Mouse (Mus musculus): Measurements from ENCODE around the gene Crim1. TPM values are rescaled to one million over a fixed set of nuclear protein-coding genes. Genes with fewer than 3 reads are reported as not detected.

The Crim1 gene
- polyA plus RNA-seq, 1 experiment, result 7.1 TPM

GRCm38 (mm10) chr17:78351676-78352499, 151.8 kb downstream of the Crim1 start:
- no peaks in the 10 kb centered on the region for H3K27me3 ChIP-seq (ENCODE audit: control insufficient read depth, insufficient read depth, insufficient read length)
- H3K36me3 ChIP-seq (ENCODE audit: control insufficient read depth, insufficient read depth), result peaks cover 12% of the 10 kb centered on the region
- TF ChIP-seq USF1 (IDR thresholded peaks at IDR 0.05; ENCODE audit: low read depth) (no peak), MAX (IDR thresholded peaks at IDR 0.05) (no peak), FOSL1 (IDR thresholded peaks at IDR 0.05; ENCODE audit: insufficient read depth, low read length, poor library complexity, severe bottlenecking) (no peak), CEBPB (IDR thresholded peaks at IDR 0.05; ENCODE audit: low read depth) (no peak), MYOD1 (IDR thresholded peaks at IDR 0.05; ENCODE audit: control insufficient read depth, insufficient read length, low read depth) (no peak), MYOG (IDR thresholded peaks at IDR 0.05; ENCODE audit: control insufficient read depth, extremely low read depth, insufficient read length) (no peak), CTCF (IDR thresholded peaks at IDR 0.05; ENCODE audit: control insufficient read depth, insufficient read depth, insufficient read length) (no peak)
- H3ac ChIP-seq (ENCODE audit: control insufficient read depth, insufficient read length, low read depth), result no peak overlapping the region
- no peak overlapping the region for H3K4me3 ChIP-seq (ENCODE audit: insufficient read depth, poor library complexity, severe bottlenecking)
- H3K79me3 ChIP-seq (ENCODE audit: low read depth), result no peaks in the 10 kb centered on the region
- H3K79me2 ChIP-seq (ENCODE audit: control insufficient read depth, insufficient read depth), result no peaks in the 10 kb centered on the region

DNA sequence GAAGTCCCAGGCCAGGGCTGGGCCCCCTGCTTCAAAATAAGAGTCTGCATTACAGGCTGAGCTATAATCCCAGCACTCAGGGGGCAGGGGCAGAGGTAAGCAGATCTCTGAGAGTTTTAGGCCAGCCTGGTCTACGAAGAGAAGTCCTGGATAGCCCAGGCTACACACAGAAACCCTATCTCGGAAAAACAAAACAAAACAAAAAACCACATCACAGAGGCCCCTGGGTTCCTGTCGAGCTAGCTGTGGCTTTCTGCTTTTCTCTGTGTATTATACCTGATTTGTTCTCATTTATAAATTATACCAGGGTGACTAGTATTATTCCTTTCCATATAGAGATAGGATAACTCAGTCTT, 152.4 kb downstream of the Crim1 start:
- H3K79me3 ChIP-seq (ENCODE audit: low read depth), result no peaks in the 10 kb centered on the region
- peaks cover 12% of the 10 kb centered on the region for H3K36me3 ChIP-seq (ENCODE audit: control insufficient read depth, insufficient read depth)
- H3K27me3 ChIP-seq (ENCODE audit: control insufficient read depth, insufficient read depth, insufficient read length), result no peaks in the 10 kb centered on the region
- H3ac ChIP-seq (ENCODE audit: control insufficient read depth, insufficient read length, low read depth), result no peak overlapping the region
- no peak overlapping the region for H3K4me3 ChIP-seq (ENCODE audit: insufficient read depth, poor library complexity, severe bottlenecking)
- no peaks in the 10 kb centered on the region for H3K79me2 ChIP-seq (ENCODE audit: control insufficient read depth, insufficient read depth)
- TF ChIP-seq MYOD1 (IDR thresholded peaks at IDR 0.05; ENCODE audit: control insufficient read depth, insufficient read length, low read depth), result no peak
- no peak for TF ChIP-seq MYOG (IDR thresholded peaks at IDR 0.05; ENCODE audit: control insufficient read depth, extremely low read depth, insufficient read length)
- TF ChIP-seq CTCF (IDR thresholded peaks at IDR 0.05; ENCODE audit: control insufficient read depth, insufficient read depth, insufficient read length), result no peak
- no peak for TF ChIP-seq USF1 (IDR thresholded peaks at IDR 0.05; ENCODE audit: low read depth)
- TF ChIP-seq FOSL1 (IDR thresholded peaks at IDR 0.05; ENCODE audit: insufficient read depth, low read length, poor library complexity, severe bottlenecking), result no peak
- no peak for TF ChIP-seq CEBPB (IDR thresholded peaks at IDR 0.05; ENCODE audit: low read depth)
- TF ChIP-seq MAX (IDR thresholded peaks at IDR 0.05), result no peak

DNA sequence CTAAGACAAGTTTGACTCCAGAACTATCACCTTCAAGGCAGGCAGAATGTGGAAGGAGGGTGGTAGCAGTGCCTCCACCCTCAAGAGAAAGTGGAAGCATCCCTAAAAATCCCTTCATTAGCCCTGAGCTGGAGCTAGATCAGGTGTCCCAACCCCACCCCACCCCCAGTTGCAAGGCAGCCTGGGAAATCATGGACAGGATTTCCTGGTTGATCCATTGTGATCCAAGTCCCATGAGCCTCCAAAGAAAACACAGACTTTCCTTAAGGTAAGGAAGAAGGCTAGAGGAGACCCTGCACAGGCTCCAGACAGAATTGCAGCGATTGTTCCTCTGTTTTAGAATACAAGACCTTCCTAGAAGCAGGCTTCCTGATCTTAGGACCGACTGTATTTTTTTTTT, 154.4 kb downstream of the Crim1 start:
- Histone ChIP-seq H3K79me2 (ENCODE audit: control insufficient read depth, insufficient read depth) (no peaks in the 10 kb centered on the region), H3K4me3 (ENCODE audit: insufficient read depth, poor library complexity, severe bottlenecking) (no peak overlapping the region), H3ac (ENCODE audit: control insufficient read depth, insufficient read length, low read depth) (no peak overlapping the region), H3K79me3 (ENCODE audit: low read depth) (no peaks in the 10 kb centered on the region), H3K36me3 (ENCODE audit: control insufficient read depth, insufficient read depth) (peaks cover 12% of the 10 kb centered on the region), H3K27me3 (ENCODE audit: control insufficient read depth, insufficient read depth, insufficient read length) (no peaks in the 10 kb centered on the region)
- no peak for TF ChIP-seq FOSL1 (IDR thresholded peaks at IDR 0.05; ENCODE audit: insufficient read depth, low read length, poor library complexity, severe bottlenecking)
- TF ChIP-seq MYOD1 (IDR thresholded peaks at IDR 0.05; ENCODE audit: control insufficient read depth, insufficient read length, low read depth), result no peak
- TF ChIP-seq MYOG (IDR thresholded peaks at IDR 0.05; ENCODE audit: control insufficient read depth, extremely low read depth, insufficient read length), result no peak
- TF ChIP-seq CTCF (IDR thresholded peaks at IDR 0.05; ENCODE audit: control insufficient read depth, insufficient read depth, insufficient read length), result no peak

DNA sequence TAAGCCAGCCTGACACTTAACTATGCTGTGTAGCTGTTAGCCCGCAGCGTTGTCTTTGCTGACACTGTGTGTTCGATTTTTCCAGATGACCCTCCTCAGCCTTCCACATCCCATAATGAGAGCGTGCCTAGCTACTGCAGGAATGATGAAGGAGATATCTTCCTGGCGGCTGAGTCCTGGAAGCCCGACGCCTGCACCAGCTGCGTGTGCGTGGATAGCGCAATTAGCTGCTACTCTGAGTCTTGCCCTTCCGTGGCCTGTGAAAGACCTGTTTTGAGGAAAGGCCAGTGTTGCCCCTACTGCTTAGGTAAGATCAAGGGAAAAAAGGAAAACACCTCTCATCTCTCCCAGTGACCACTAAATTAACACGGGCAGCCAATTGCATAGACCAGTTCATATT, 154.8 kb downstream of the Crim1 start:
- no peak for TF ChIP-seq MYOG (IDR thresholded peaks at IDR 0.05; ENCODE audit: control insufficient read depth, extremely low read depth, insufficient read length)
- TF ChIP-seq USF1 (IDR thresholded peaks at IDR 0.05; ENCODE audit: low read depth), result no peak
- no peak for TF ChIP-seq MAX (IDR thresholded peaks at IDR 0.05)
- no peak for TF ChIP-seq CTCF (IDR thresholded peaks at IDR 0.05; ENCODE audit: control insufficient read depth, insufficient read depth, insufficient read length)
- no peak for TF ChIP-seq CEBPB (IDR thresholded peaks at IDR 0.05; ENCODE audit: low read depth)
- no peak for TF ChIP-seq MYOD1 (IDR thresholded peaks at IDR 0.05; ENCODE audit: control insufficient read depth, insufficient read length, low read depth)
- no peak for TF ChIP-seq FOSL1 (IDR thresholded peaks at IDR 0.05; ENCODE audit: insufficient read depth, low read length, poor library complexity, severe bottlenecking)
- H3K79me3 ChIP-seq (ENCODE audit: low read depth), result no peaks in the 10 kb centered on the region
- peaks cover 12% of the 10 kb centered on the region for H3K36me3 ChIP-seq (ENCODE audit: control insufficient read depth, insufficient read depth)
- H3K27me3 ChIP-seq (ENCODE audit: control insufficient read depth, insufficient read depth, insufficient read length), result no peaks in the 10 kb centered on the region
- H3K4me3 ChIP-seq (ENCODE audit: insufficient read depth, poor library complexity, severe bottlenecking), result no peak overlapping the region
- H3ac ChIP-seq (ENCODE audit: control insufficient read depth, insufficient read length, low read depth), result no peak overlapping the region
- no peaks in the 10 kb centered on the region for H3K79me2 ChIP-seq (ENCODE audit: control insufficient read depth, insufficient read depth)

- Histone ChIP-seq H3K4me3 (ENCODE audit: insufficient read depth, poor library complexity, severe bottlenecking) (no peak overlapping the region), H3K79me2 (ENCODE audit: control insufficient read depth, insufficient read depth) (no peaks in the 10 kb centered on the region), H3K36me3 (ENCODE audit: control insufficient read depth, insufficient read depth) (peaks cover 9% of the 10 kb centered on the region), H3K27me3 (ENCODE audit: control insufficient read depth, insufficient read depth, insufficient read length) (no peaks in the 10 kb centered on the region), H3K79me3 (ENCODE audit: low read depth) (no peaks in the 10 kb centered on the region), H3ac (ENCODE audit: control insufficient read depth, insufficient read length, low read depth) (no peak overlapping the region)
- TF ChIP-seq CTCF (IDR thresholded peaks at IDR 0.05; ENCODE audit: control insufficient read depth, insufficient read depth, insufficient read length) (no peak), USF1 (IDR thresholded peaks at IDR 0.05; ENCODE audit: low read depth) (no peak), MYOD1 (IDR thresholded peaks at IDR 0.05; ENCODE audit: control insufficient read depth, insufficient read length, low read depth) (no peak), MAX (IDR thresholded peaks at IDR 0.05) (no peak), CEBPB (IDR thresholded peaks at IDR 0.05; ENCODE audit: low read depth) (no peak), FOSL1 (IDR thresholded peaks at IDR 0.05; ENCODE audit: insufficient read depth, low read length, poor library complexity, severe bottlenecking) (no peak), MYOG (IDR thresholded peaks at IDR 0.05; ENCODE audit: control insufficient read depth, extremely low read depth, insufficient read length) (no peak)
These were observed 155.6 kb downstream of the Crim1 start for GRCm38 (mm10) chr17:78355611-78356010.

Data from C2C12 (cell line).